Mouse (Mus musculus): Measurements from ENCODE around the gene Ikbip. TPM values are rescaled to one million over a fixed set of nuclear protein-coding genes. Genes with fewer than 3 reads are reported as not detected.

Ikbip gene
- polyA plus RNA-seq, 1 experiment from 2014 or later = 15.8 TPM

DNA sequence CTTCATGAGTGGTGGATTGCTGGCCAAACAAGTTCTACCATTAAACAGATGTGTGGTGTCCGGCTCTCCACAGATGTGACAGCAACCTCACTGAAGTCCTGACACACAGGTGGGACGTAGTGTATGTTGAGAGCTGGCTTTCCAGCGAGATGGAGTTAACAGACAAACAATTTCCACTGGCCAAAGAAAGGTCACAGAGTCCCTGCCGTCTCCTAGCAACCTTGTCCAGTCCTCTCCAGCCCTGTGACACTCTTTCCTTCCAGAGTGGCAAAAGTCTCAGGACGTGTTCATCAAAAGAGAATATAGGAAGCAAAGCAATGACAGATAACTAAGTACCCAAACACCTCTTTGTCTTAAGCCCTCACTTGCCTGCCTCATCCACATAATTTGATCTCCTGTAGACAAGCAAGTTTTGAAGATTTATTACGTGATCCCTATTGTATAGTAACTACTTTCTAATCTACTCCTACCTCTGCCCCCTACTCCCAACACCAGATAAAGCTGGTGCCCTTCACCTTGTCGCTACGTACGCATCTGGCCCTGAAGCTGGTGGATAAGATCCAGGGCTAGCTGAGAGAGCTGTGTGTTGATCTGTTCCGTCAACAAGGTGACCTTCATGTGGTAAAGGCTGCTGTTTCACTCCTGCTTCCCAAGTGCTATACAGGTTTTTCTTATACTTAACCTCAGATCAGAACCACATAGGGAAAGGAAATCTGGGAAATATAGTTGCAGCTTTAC is 44.0 kb downstream of the Ikbip start:
- Histone ChIP-seq H3K36me3 (replicated peaks) (peaks cover 6% of the 10 kb centered on the region), H3K27ac (no peak overlapping the region), H3K27me3 (ENCODE audit: poor library complexity, severe bottlenecking) (no peaks in the 10 kb centered on the region), H3K4me1 (peaks cover 12% of the 10 kb centered on the region), H3K4me3 (no peak overlapping the region), H3K9me3 (no peaks in the 10 kb centered on the region)
- 85% methylated on average over 10 of the region's 10 CpGs for WGBS
- DNase-seq (ENCODE audit: extremely low spot score, low spot score) = no peak

DNA sequence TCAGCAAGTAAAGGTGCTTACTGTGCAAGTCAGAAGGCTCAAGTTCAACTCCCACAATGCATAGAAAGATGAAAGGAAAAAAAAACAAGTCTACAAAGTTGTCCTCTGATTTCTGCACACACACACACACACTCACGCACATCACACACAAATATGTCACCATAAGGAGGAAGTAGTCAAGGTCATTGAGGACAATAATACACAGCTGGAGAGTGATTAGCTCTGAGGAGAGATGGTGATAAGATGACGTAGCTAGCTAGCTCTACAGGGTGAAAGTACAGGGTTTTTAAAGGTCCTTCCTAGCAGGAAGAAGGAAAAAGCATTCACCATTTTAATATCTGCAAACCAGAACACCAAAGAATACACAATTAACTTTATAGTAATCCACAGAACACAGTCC is 44.7 kb downstream of the Ikbip start:
- WGBS = 86% methylated on average over 2 of the region's 2 CpGs
- H3K4me1 ChIP-seq = peaks cover 6% of the 10 kb centered on the region

DNA sequence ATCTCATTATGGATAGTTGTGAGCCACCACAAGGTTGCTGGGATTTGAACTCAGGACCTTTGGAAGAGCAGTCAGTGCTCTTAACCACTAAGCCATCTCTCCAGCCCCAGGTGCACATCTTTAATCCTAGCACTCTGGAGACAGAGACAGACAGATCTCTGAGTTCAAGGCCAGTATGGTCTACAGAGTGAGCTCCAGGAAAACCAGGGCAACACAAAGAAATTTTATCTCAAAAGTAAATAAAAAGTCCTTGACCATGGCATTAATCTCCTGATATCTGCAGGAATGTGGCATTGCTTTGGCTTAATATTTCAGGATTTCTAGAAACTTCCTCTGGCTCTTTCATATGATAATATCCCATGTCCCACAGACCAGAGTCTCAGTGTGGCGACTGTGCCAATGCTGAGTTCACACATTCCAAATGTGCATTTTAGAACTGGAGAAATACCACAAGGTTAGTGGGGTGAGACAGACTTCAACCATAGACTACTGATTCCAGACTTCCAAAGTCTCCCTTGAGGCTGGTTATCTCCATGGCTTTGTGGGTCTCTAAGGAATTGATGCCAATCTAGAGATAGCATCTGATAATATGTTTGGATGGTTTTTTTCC is 45.9 kb downstream of the Ikbip start:
- H3K9me3 ChIP-seq = no peaks in the 10 kb centered on the region
- 86% methylated on average over 1 of the region's 1 CpGs for WGBS
- no peaks in the 10 kb centered on the region for H3K27me3 ChIP-seq (ENCODE audit: poor library complexity, severe bottlenecking)
- H3K36me3 ChIP-seq (replicated peaks) = no peaks in the 10 kb centered on the region
- DNase-seq (ENCODE audit: extremely low spot score, low spot score) = no peak
- no peak overlapping the region for H3K27ac ChIP-seq
- no peaks in the 10 kb centered on the region; the same call in 1 of the 2 replicates for H3K4me1 ChIP-seq
- H3K4me3 ChIP-seq = no peak overlapping the region

More for the DNA sequence above, 44.7 kb downstream of the Ikbip start:
- Histone ChIP-seq H3K27me3 (ENCODE audit: poor library complexity, severe bottlenecking) (no peaks in the 10 kb centered on the region), H3K9me3 (no peaks in the 10 kb centered on the region), H3K4me3 (no peak overlapping the region), H3K27ac (no peak overlapping the region), H3K36me3 (replicated peaks) (peaks cover under 1% of the 10 kb centered on the region; the same call in 1 of the 2 replicates)
- DNase-seq (ENCODE audit: extremely low spot score, low spot score) = no peak

DNA sequence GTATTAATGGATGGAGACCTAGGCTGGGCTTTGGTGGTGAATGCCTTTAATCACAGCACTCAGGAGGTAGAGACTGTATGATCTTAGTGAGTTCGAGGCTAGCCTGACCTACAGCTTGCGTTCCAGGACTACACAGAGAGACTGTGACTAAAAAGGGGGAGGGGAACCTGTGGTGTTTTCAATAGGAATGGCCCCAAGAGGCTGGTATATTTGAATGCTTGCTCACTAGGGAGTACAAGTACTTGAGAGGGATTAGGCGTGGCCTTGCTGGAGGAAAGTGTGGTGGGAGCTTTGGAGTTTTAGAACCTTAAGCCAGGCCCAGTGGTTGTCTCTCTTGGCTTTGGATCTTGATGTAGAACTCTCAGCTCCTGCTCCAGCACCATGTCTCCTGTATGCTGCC is 48.1 kb downstream of the Ikbip start:
- Histone ChIP-seq H3K4me1 (peaks cover 7% of the 10 kb centered on the region), H3K27me3 (ENCODE audit: poor library complexity, severe bottlenecking) (no peaks in the 10 kb centered on the region), H3K36me3 (replicated peaks) (no peaks in the 10 kb centered on the region), H3K9me3 (no peaks in the 10 kb centered on the region), H3K4me3 (no peak overlapping the region), H3K27ac (no peak overlapping the region)
- DNase-seq (ENCODE audit: extremely low spot score, low spot score) = no peak
- 89% methylated on average over 3 of the region's 3 CpGs for WGBS

DNA sequence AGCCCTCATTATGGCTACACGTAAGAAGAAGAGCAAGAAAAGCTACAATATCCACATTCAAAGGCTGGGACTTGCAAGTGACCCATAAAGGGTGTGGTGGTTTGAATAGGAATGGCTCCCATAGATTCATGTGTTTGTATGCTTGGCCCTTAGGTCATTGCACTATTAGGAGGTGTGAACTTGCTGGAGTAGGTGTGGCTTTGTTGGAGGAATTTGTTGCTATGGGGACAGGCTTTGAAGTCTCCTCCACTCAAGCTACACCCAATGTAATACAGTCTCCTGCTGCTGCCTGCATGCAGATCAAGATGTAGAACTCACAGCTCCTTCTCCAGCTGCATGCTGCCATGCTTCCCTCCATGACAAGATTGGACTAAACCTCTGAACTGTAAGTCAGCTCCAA is 48.8 kb downstream of the Ikbip start:
- H3K9me3 ChIP-seq = no peaks in the 10 kb centered on the region
- H3K27me3 ChIP-seq (ENCODE audit: poor library complexity, severe bottlenecking) = no peaks in the 10 kb centered on the region
- H3K27ac ChIP-seq = no peak overlapping the region
- no peak overlapping the region for H3K4me3 ChIP-seq
- 86% methylated on average over 1 of the region's 1 CpGs for WGBS
- H3K4me1 ChIP-seq = peaks cover 9% of the 10 kb centered on the region
- H3K36me3 ChIP-seq (replicated peaks) = no peaks in the 10 kb centered on the region
- DNase-seq (ENCODE audit: extremely low spot score, low spot score) = no peak

DNA sequence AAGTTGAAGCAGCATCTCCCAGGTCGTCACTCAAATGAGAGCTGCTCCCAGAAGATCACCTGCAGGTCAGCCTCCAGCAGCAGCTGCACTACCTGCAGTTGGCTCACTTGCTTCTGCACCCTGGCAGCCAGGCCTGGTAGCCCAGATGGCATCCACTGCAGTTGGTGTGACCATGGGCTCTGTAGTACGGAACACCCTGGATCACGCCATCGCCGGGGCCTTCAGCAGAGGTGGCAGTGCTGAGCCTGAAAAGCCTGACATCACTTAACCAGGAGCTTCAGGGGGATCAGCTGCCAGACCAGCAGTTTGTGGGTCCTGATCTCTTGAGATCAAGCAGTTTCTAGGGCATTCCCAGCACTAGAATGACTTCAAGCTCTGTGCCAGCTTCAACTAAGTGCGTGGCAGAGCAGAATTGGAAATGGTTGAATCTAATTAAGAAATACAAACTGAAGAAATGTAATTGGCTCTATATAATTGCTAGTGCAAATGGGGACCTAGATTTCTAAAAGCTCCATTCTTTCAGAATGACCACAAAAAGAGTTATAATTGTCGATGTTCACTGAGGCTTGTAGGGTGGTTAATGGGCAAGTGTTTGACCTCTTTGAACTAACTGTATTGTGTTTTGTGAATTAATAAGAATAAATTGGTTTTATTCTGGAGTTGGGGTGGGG is 52.7 kb downstream of the Ikbip start:
- Histone ChIP-seq H3K27me3 (ENCODE audit: poor library complexity, severe bottlenecking) (no peaks in the 10 kb centered on the region), H3K27ac (no peak overlapping the region), H3K9me3 (no peaks in the 10 kb centered on the region), H3K4me1 (peaks cover 12% of the 10 kb centered on the region), H3K4me3 (no peak overlapping the region), H3K36me3 (replicated peaks) (no peaks in the 10 kb centered on the region)
- 84% methylated on average over 7 of the region's 7 CpGs for WGBS
- no peak for DNase-seq (ENCODE audit: extremely low spot score, low spot score)

DNA sequence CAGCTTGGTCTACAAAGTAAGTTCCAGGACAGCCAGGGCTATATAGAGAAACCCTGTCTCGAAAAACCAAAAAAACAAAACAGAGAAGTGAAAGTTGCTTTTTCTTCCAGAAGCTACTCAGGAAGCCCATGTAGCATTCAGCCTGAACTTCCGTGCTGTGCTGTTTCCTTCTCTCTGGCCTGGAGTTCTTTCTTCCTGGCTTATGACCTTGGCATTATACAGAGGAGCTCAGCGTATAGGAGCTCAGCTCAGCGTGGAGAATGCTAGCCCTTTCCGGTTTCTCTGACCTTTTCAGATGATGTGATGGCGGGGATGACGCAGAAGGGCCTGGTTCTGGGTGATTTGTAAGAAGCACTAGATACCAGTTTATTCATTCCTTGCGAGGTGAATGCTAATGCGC is 54.7 kb downstream of the Ikbip start:
- Histone ChIP-seq H3K36me3 (replicated peaks) (no peaks in the 10 kb centered on the region), H3K27me3 (ENCODE audit: poor library complexity, severe bottlenecking) (no peaks in the 10 kb centered on the region), H3K4me1 (peaks cover 12% of the 10 kb centered on the region), H3K27ac (no peak overlapping the region), H3K4me3 (no peak overlapping the region), H3K9me3 (no peaks in the 10 kb centered on the region)
- no peak for DNase-seq (ENCODE audit: extremely low spot score, low spot score)
- WGBS = 86% methylated on average over 9 of the region's 9 CpGs

DNA sequence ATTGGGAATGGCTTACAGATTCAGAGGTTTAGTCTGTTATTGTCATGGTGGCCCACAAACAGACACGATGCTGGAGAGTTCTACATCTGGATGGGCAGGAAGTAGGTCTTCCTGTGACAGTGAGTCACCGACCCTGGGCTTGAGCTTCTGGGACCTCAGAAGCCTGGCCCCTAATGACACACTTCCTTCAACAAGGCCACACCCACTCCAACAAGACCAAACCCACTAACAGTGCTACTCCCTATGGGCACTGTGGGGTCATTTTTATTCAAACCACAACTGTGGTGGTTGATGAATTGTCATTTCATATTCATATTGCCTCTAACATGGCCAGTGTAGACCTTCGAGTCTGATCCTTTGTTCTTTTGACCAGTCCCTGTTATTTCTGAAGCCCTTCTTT is 55.6 kb downstream of the Ikbip start:
- H3K4me1 ChIP-seq = peaks cover 12% of the 10 kb centered on the region
- H3K27me3 ChIP-seq (ENCODE audit: poor library complexity, severe bottlenecking) = no peaks in the 10 kb centered on the region
- no peak overlapping the region for H3K27ac ChIP-seq
- DNase-seq (ENCODE audit: extremely low spot score, low spot score) = no peak
- 79% methylated on average over 3 of the region's 3 CpGs for WGBS
- no peaks in the 10 kb centered on the region for H3K9me3 ChIP-seq
- H3K4me3 ChIP-seq = no peak overlapping the region
- no peaks in the 10 kb centered on the region for H3K36me3 ChIP-seq (replicated peaks)

DNA sequence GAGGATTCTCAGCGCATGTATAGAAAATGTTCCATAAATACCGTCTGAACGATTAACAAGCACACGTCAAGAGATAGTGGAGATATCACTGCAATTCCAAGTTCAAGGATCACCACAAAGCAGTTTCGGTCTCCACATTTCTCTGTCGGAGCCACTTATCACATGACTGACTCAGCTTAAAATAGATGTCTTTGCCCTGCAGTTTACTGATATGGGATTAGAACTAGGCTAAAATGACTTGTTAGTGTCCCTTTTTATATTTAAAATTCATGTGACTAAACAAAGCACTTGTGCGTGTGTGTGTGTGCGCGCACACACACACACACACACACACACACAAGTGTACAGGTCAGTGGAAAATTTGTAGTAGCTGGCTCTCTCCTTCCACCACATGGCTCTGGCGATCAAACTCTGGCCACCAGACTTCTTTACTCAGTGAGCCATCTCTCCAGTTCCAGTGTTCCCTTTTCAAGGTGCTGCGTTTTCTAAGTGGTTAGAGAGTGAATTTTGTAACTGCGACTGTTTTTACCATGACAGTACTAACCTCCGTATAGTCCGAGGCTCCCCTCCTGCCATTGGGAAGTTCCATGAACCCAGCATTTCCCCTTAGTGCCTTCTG is 56.5 kb downstream of the Ikbip start:
- Histone ChIP-seq H3K27me3 (ENCODE audit: poor library complexity, severe bottlenecking) (no peaks in the 10 kb centered on the region), H3K27ac (no peak overlapping the region), H3K4me3 (no peak overlapping the region), H3K36me3 (replicated peaks) (peaks cover 2% of the 10 kb centered on the region), H3K9me3 (no peaks in the 10 kb centered on the region), H3K4me1 (peaks cover 12% of the 10 kb centered on the region)
- WGBS = 93% methylated on average over 14 of the region's 14 CpGs
- no peak for DNase-seq (ENCODE audit: extremely low spot score, low spot score)

DNA sequence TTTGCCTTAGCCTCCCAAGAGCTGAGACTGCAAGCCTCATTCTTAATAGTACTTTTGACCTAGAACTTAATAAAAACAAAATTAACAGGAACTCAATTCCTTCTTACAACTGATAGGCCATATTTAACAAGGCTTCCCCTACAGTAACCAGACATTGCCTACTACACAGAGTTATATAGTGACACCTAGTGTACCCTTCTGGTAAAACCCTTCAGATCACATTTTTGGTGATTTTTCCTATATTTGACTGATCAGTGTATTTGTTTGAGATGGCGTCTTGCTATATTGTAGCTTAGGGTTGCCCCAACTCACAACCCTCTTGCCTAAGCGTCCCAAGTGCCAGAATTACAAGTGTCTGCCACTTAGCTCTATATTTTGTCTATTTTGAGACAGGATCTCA is 58.8 kb downstream of the Ikbip start:
- Histone ChIP-seq H3K9me3 (no peaks in the 10 kb centered on the region), H3K36me3 (replicated peaks) (peaks cover 23% of the 10 kb centered on the region), H3K27ac (no peak overlapping the region), H3K27me3 (ENCODE audit: poor library complexity, severe bottlenecking) (no peaks in the 10 kb centered on the region), H3K4me1 (peaks cover 3% of the 10 kb centered on the region), H3K4me3 (no peak overlapping the region)
- WGBS = 54% methylated on average over 2 of the region's 2 CpGs
- DNase-seq (ENCODE audit: extremely low spot score, low spot score) = no peak

DNA sequence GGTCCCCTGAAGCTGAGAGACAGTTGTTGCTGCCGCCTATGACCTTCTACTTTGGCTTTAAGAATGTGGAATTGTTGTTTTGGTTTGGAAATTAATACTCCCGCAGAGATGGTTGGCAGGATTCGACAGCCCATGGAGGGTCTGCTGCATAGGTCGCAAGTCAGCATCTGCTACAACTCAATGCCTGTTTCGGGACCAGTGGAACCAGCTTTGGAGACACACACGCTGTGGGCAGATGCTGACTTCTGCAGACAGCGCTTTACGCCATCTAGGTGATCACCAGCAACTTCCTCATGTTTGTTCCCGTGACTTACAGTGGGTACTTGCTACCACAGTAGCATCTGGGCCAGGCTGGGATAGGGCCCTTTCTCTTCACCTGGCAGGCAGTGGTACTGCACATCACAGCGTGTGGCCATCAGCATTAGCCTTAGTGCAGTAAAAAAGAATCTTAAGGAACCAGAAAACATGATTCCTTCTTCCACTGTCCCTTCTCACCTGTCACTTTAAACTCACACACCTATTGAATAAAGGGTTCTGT is 60.0 kb downstream of the Ikbip start:
- H3K4me3 ChIP-seq = no peak overlapping the region
- H3K27me3 ChIP-seq (ENCODE audit: poor library complexity, severe bottlenecking) = no peaks in the 10 kb centered on the region
- H3K27ac ChIP-seq = no peak overlapping the region
- H3K36me3 ChIP-seq (replicated peaks) = peaks cover 35% of the 10 kb centered on the region
- DNase-seq (ENCODE audit: extremely low spot score, low spot score) = no peak
- H3K9me3 ChIP-seq = no peaks in the 10 kb centered on the region
- H3K4me1 ChIP-seq = no peaks in the 10 kb centered on the region
- WGBS = 80% methylated on average over 10 of the region's 10 CpGs

DNA sequence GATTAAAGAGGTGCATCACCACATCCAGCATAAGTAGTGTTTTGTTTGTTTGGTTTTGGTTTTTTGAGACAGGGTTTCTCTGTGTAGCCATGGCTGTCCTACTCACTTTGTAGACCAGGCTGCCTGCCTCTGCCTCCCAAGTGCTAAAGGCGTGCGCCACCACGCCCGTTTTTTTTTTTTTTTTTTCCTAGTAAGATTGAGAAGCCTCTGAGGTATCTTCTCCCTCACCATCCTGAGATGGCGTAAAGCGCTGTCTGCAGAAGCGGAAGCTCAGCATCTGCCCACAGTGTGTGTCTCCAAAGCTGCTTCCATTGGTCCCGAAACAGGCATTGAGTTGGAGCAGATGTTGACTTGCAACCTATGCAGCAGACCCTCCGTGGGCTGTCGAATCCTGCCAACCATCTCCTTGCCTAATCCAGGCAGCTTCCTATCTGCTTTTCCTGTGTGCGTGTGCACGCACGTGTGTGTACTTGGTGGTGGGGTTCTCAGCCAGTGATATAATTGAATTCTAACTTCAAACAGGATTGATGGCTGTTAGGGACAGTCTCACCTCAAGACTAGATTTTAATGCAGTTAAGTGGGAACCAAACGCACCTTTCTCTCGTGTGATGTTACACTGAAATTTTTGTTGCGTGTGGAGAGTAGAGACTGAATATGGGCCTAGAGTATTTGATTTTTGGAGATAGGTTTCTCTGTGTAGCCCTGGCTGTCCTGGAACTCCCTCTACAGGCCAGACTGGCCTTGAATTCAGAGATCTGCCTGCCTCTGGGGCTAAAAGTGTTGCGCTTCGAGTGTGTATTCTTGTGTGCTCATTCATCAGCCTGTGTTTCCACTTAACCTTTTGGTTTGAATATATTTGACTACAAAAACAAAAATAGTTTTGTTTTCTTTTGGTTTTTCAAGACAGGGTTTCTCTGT is 60.8 kb downstream of the Ikbip start:
- Histone ChIP-seq H3K4me1 (no peaks in the 10 kb centered on the region), H3K36me3 (replicated peaks) (peaks cover 43% of the 10 kb centered on the region), H3K27me3 (ENCODE audit: poor library complexity, severe bottlenecking) (no peaks in the 10 kb centered on the region), H3K4me3 (no peak overlapping the region), H3K9me3 (no peaks in the 10 kb centered on the region), H3K27ac (no peak overlapping the region)
- no peak for DNase-seq (ENCODE audit: extremely low spot score, low spot score)
- WGBS = 83% methylated on average over 18 of the region's 18 CpGs

All from forebrain, embryonic 10.5 days (tissue).